Mouse (Mus musculus) olfactory bulb, adult 2 months (tissue): Measurements from ENCODE around the gene Lrp11.

ENCODE experiments used
- CTCF ChIP-seq: fragments of 200-500 bp; IDR thresholded peaks from 2 replicates; pipeline ENCODE4 v1.5.1; 2012; ENCODE audit warnings: low read depth, mild to moderate bottlenecking, low read length, moderate library complexity; ENCODE audit not compliant: insufficient read depth
- POLR2A ChIP-seq: fragments of 200-500 bp; IDR thresholded peaks from 2 replicates; pipeline ENCODE4 v1.6.1; 2012; ENCODE audit warnings: mild to moderate bottlenecking, low read depth, low read length, moderate library complexity; ENCODE audit not compliant: insufficient read depth

GRCm38 (mm10) chr10:7586771-7587170 is 2.8 kb upstream of the Lrp11 start:
- TF ChIP-seq POLR2A (no peak), CTCF (no peak)
